Mouse (Mus musculus) hindbrain, embryonic 16.5 days (tissue): ENCODE data around the gene Paqr5. TPM values are rescaled to one million over a fixed set of nuclear protein-coding genes. Genes with fewer than 3 reads are reported as not detected.

Source experiments
- ATAC-seq: fragments of 200-750 bp; cut with Nextera tagmentation; 2 replicates; pipeline ENCODE4 v1.8.0; 2017; ENCODE audit warnings: moderate TSS enrichment, moderate library complexity
- H3K27ac ChIP-seq: fragments of 300-500 bp; sonication (generic); 2 replicates; pipeline ENCODE4 v1.5.1; 2014; ENCODE audit warnings: low read depth, mild to moderate bottlenecking, control low read depth, low read length, moderate library complexity
- H3K27me3 ChIP-seq: fragments of 300-500 bp; sonication (generic); replicated peaks from 2 replicates; pipeline ENCODE4 v1.6.1; 2014; ENCODE audit warnings: low read length; ENCODE audit not compliant: control insufficient read depth, insufficient read depth
- H3K36me3 ChIP-seq: fragments of 300-500 bp; sonication (generic); 2 replicates; pipeline ENCODE4 v1.6.1; 2014; ENCODE audit warnings: mild to moderate bottlenecking, low read length, moderate library complexity, mixed read lengths; ENCODE audit not compliant: control insufficient read depth, insufficient read depth
- H3K4me1 ChIP-seq: fragments of 300-500 bp; sonication (generic); 2 replicates; pipeline ENCODE4 v1.6.1; 2014; ENCODE audit warnings: low read depth, low read length; ENCODE audit not compliant: control insufficient read depth, insufficient read depth
- H3K4me2 ChIP-seq: fragments of 300-500 bp; sonication (generic); 2 replicates; pipeline ENCODE4 v1.6.1; 2014; ENCODE audit warnings: mild to moderate bottlenecking, low read length, control low read depth, moderate library complexity
- H3K4me3 ChIP-seq: fragments of 300-500 bp; sonication (generic); 2 replicates; pipeline ENCODE4 v1.5.1; 2014; ENCODE audit warnings: mild to moderate bottlenecking, low read length, control low read depth, moderate library complexity
- H3K9ac ChIP-seq: fragments of 300-500 bp; sonication (generic); 2 replicates; pipeline ENCODE4 v1.6.1; 2014; ENCODE audit warnings: low read depth, mild to moderate bottlenecking, control low read depth, low read length, moderate library complexity
- H3K9me3 ChIP-seq: fragments of 300-500 bp; sonication (generic); 2 replicates; pipeline ENCODE4 v1.6.1; 2014; ENCODE audit warnings: mild to moderate bottlenecking, low read length, moderate library complexity; ENCODE audit not compliant: control insufficient read depth
- WGBS: fragments of 180-500 bp; shearing (Covaris S2); extraction: QIAGEN DNeasy Blood & Tissue Kit; methylation state at CpG from one replicate; pipeline ENCODE4 v1.1.7; 2014; 5-methylcytosine and 5-hydroxymethylcytosine counted together
- polyA plus RNA-seq: library from polyadenylated mRNA; unstranded; fragments of >200 nt; fragmentation: Nextera tagmentation; extraction: Ambion mirVana; gene quantifications from 2 replicates; pipeline ENCODE4 v1.2.1, GENCODE M21; 2015

Paqr5 gene
- polyA plus RNA-seq, 1 experiment from 2014 or later = 0.64 TPM

- no peak overlapping the region for H3K9ac ChIP-seq
- H3K36me3 ChIP-seq = no peaks in the 10 kb centered on the region
- no peak for ATAC-seq
- no peaks in the 10 kb centered on the region for H3K9me3 ChIP-seq
- 74% methylated on average over 4 of the region's 4 CpGs for WGBS
- H3K4me2 ChIP-seq = no peak overlapping the region
- no peak overlapping the region for H3K27ac ChIP-seq
- H3K4me1 ChIP-seq = no peaks in the 10 kb centered on the region
- no peak overlapping the region for H3K4me3 ChIP-seq
- no peaks in the 10 kb centered on the region for H3K27me3 ChIP-seq
Measured at GRCm38 (mm10) chr9:61991158-61991557, 35.5 kb downstream of the Paqr5 start.

GRCm38 (mm10) chr9:61990738-61991137, 35.9 kb downstream of the Paqr5 start:
- no peak overlapping the region for H3K4me3 ChIP-seq
- H3K36me3 ChIP-seq = no peaks in the 10 kb centered on the region
- H3K27me3 ChIP-seq = no peaks in the 10 kb centered on the region
- ATAC-seq = no peak
- 40% methylated on average over 3 of the region's 3 CpGs for WGBS
- no peak overlapping the region for H3K27ac ChIP-seq
- H3K9ac ChIP-seq = no peak overlapping the region
- H3K4me2 ChIP-seq = no peak overlapping the region
- H3K9me3 ChIP-seq = no peaks in the 10 kb centered on the region
- no peaks in the 10 kb centered on the region for H3K4me1 ChIP-seq

GRCm38 (mm10) chr9:61986055-61986454, 40.6 kb downstream of the Paqr5 start:
- 85% methylated on average over 7 of the region's 7 CpGs for WGBS
- Histone ChIP-seq H3K36me3 (no peaks in the 10 kb centered on the region), H3K27ac (no peak overlapping the region), H3K4me1 (no peaks in the 10 kb centered on the region; the same call in 1 of the 2 replicates), H3K4me3 (no peak overlapping the region), H3K9me3 (no peaks in the 10 kb centered on the region), H3K9ac (no peak overlapping the region), H3K4me2 (no peak overlapping the region), H3K27me3 (no peaks in the 10 kb centered on the region)
- ATAC-seq = no peak

- no peaks in the 10 kb centered on the region; the same call in 1 of the 2 replicates for H3K4me1 ChIP-seq
- no peaks in the 10 kb centered on the region for H3K27me3 ChIP-seq
- 50% methylated on average over 11 of the region's 11 CpGs for WGBS
- H3K36me3 ChIP-seq = no peaks in the 10 kb centered on the region
- H3K9me3 ChIP-seq = no peaks in the 10 kb centered on the region
- ATAC-seq = no peak
- no peak overlapping the region for H3K27ac ChIP-seq
- H3K4me2 ChIP-seq = no peak overlapping the region
- H3K9ac ChIP-seq = no peak overlapping the region
- H3K4me3 ChIP-seq = no peak overlapping the region
Measured at GRCm38 (mm10) chr9:61985183-61985863, 41.3 kb downstream of the Paqr5 start.

GRCm38 (mm10) chr9:61982940-61983620, 43.6 kb downstream of the Paqr5 start:
- Histone ChIP-seq H3K27me3 (no peaks in the 10 kb centered on the region), H3K4me1 (no peaks in the 10 kb centered on the region; the same call in 1 of the 2 replicates), H3K27ac (no peak overlapping the region), H3K9me3 (no peaks in the 10 kb centered on the region), H3K4me2 (no peak overlapping the region), H3K4me3 (no peak overlapping the region), H3K9ac (no peak overlapping the region), H3K36me3 (no peaks in the 10 kb centered on the region)
- no peak for ATAC-seq
- WGBS = 93% methylated on average over 7 of the region's 7 CpGs

- Histone ChIP-seq H3K27ac (no peak overlapping the region), H3K4me1 (no peaks in the 10 kb centered on the region; the same call in 1 of the 2 replicates), H3K36me3 (no peaks in the 10 kb centered on the region), H3K4me3 (no peak overlapping the region), H3K4me2 (no peak overlapping the region), H3K9me3 (no peaks in the 10 kb centered on the region), H3K9ac (no peak overlapping the region), H3K27me3 (no peaks in the 10 kb centered on the region)
- no peak for ATAC-seq
- 76% methylated on average over 5 of the region's 5 CpGs for WGBS
Measured at GRCm38 (mm10) chr9:61981876-61982275, 44.8 kb downstream of the Paqr5 start.

- no peak overlapping the region for H3K4me2 ChIP-seq
- no peaks in the 10 kb centered on the region; the same call in 1 of the 2 replicates for H3K4me1 ChIP-seq
- WGBS = 87% methylated on average over 2 of the region's 2 CpGs
- H3K36me3 ChIP-seq = no peaks in the 10 kb centered on the region
- ATAC-seq = no peak
- H3K4me3 ChIP-seq = no peak overlapping the region
- H3K27me3 ChIP-seq = no peaks in the 10 kb centered on the region
- H3K9me3 ChIP-seq = no peaks in the 10 kb centered on the region
- no peak overlapping the region for H3K9ac ChIP-seq
- H3K27ac ChIP-seq = no peak overlapping the region
Measured at GRCm38 (mm10) chr9:61979983-61980382, 46.7 kb downstream of the Paqr5 start.

- Histone ChIP-seq H3K9me3 (no peaks in the 10 kb centered on the region), H3K4me1 (no peaks in the 10 kb centered on the region; the same call in 1 of the 2 replicates), H3K9ac (no peak overlapping the region), H3K36me3 (no peaks in the 10 kb centered on the region), H3K4me2 (no peak overlapping the region), H3K27me3 (no peaks in the 10 kb centered on the region), H3K4me3 (no peak overlapping the region), H3K27ac (no peak overlapping the region)
- WGBS = 88% methylated on average over 13 of the region's 13 CpGs
- no peak for ATAC-seq
Measured at GRCm38 (mm10) chr9:61977258-61977945, 49.3 kb downstream of the Paqr5 start.

GRCm38 (mm10) chr9:61972031-61972430, 54.6 kb downstream of the Paqr5 start:
- Histone ChIP-seq H3K9ac (no peak overlapping the region), H3K9me3 (no peaks in the 10 kb centered on the region), H3K36me3 (no peaks in the 10 kb centered on the region), H3K27me3 (no peaks in the 10 kb centered on the region), H3K4me2 (no peak overlapping the region), H3K27ac (no peak overlapping the region), H3K4me3 (no peak overlapping the region), H3K4me1 (no peaks in the 10 kb centered on the region)
- 43% methylated on average over 8 of the region's 9 CpGs for whole genome bisulfite sequencing
- ATAC-seq = no peak
